Mouse (Mus musculus): ENCODE data around the gene Npcd. TPM values are rescaled to one million over a fixed set of nuclear protein-coding genes. Genes with fewer than 3 reads are reported as not detected.

Gene Npcd
- polyA plus RNA-seq, 1 experiment: not detected

DNA sequence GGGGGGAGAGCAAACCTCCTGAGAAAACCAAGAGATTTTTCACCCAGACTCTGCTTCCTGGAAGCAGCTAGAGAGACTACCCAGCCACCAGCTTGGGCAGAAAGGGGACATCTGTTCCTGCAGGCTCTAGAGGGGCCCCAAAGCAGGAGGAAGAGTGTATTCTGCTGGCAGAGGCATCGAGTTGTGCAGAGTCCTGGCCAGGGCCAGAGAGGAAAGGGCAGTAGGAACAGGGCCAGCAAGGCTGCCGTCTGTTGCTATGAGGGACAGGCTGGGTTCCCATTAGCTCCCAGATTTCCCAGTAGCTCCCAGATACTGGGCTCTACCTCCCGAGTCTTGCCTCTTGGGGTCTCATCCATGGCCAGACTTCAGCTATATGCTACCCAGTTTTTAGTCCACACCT, 24.0 kb downstream of the Npcd start:
- no peak overlapping the region for H3K4me3 ChIP-seq (ENCODE audit: insufficient read depth, poor library complexity, severe bottlenecking)
- H3K36me3 ChIP-seq (ENCODE audit: control insufficient read depth, insufficient read depth): no peaks in the 10 kb centered on the region
- TF ChIP-seq USF1 (IDR thresholded peaks at IDR 0.05; ENCODE audit: low read depth) (no peak), CTCF (IDR thresholded peaks at IDR 0.05; ENCODE audit: control insufficient read depth, insufficient read depth, insufficient read length) (no peak), MYOG (IDR thresholded peaks at IDR 0.05; ENCODE audit: control insufficient read depth, extremely low read depth, insufficient read length) (no peak), MAX (IDR thresholded peaks at IDR 0.05) (no peak), FOSL1 (IDR thresholded peaks at IDR 0.05; ENCODE audit: insufficient read depth, low read length, poor library complexity, severe bottlenecking) (no peak), MYOD1 (IDR thresholded peaks at IDR 0.05; ENCODE audit: control insufficient read depth, insufficient read length, low read depth) (no peak), CEBPB (IDR thresholded peaks at IDR 0.05; ENCODE audit: low read depth) (no peak)
- no peaks in the 10 kb centered on the region for H3K79me2 ChIP-seq (ENCODE audit: control insufficient read depth, insufficient read depth)
- no peak overlapping the region for H3ac ChIP-seq (ENCODE audit: control insufficient read depth, insufficient read length, low read depth)
- no peaks in the 10 kb centered on the region for H3K27me3 ChIP-seq (ENCODE audit: control insufficient read depth, insufficient read depth, insufficient read length)
- no peaks in the 10 kb centered on the region for H3K79me3 ChIP-seq (ENCODE audit: low read depth)

DNA sequence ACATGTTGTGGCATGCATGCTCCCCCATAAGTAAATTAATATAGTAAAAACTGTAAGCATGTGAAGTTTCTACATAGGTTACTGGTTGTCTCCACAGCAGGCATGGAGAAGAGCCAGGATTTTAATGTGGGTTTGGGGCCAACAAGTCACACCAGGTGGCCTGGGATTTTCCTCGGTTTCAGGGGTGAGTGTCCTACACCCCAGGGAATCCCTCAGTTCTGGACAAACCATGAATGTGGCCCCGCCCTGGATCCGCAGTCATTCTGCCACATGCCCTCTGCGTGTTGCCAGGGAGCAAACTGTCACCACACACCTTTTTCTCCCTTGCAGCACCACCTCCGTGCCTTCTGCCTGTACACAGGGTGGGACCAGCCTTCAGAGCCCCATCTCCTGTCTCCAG, 25.4 kb downstream of the Npcd start:
- no peaks in the 10 kb centered on the region for H3K27me3 ChIP-seq (ENCODE audit: control insufficient read depth, insufficient read depth, insufficient read length)
- TF ChIP-seq CEBPB (IDR thresholded peaks at IDR 0.05; ENCODE audit: low read depth) (no peak), USF1 (IDR thresholded peaks at IDR 0.05; ENCODE audit: low read depth) (no peak), FOSL1 (IDR thresholded peaks at IDR 0.05; ENCODE audit: insufficient read depth, low read length, poor library complexity, severe bottlenecking) (no peak), MYOG (IDR thresholded peaks at IDR 0.05; ENCODE audit: control insufficient read depth, extremely low read depth, insufficient read length) (no peak), MAX (IDR thresholded peaks at IDR 0.05) (no peak), CTCF (IDR thresholded peaks at IDR 0.05; ENCODE audit: control insufficient read depth, insufficient read depth, insufficient read length) (no peak), MYOD1 (IDR thresholded peaks at IDR 0.05; ENCODE audit: control insufficient read depth, insufficient read length, low read depth) (no peak)

DNA sequence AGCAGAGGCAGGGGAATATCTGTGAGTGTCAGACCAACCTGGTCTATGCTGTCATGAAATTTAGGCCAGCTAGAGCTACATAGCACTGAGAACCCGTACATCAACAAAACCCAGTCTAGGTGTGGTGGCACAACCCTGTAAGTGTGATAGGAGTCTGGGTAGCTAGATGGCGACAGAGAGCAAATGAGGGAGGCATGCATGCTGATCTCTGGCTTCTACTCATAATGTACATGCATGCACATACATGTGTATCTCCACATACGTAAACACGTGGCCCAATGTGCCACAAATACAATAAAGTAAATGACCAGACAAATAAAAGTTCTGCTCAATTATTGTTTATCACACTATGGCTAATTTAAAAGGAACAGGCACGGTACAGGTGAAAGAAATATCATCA, 25.9 kb downstream of the Npcd start:
- TF ChIP-seq CTCF (IDR thresholded peaks at IDR 0.05; ENCODE audit: control insufficient read depth, insufficient read depth, insufficient read length) (peak; percentile 83), USF1 (IDR thresholded peaks at IDR 0.05; ENCODE audit: low read depth) (no peak), MAX (IDR thresholded peaks at IDR 0.05) (peak; percentile 63)
- Histone ChIP-seq H3K79me2 (ENCODE audit: control insufficient read depth, insufficient read depth) (peaks cover 10% of the 10 kb centered on the region), H3K36me3 (ENCODE audit: control insufficient read depth, insufficient read depth) (no peaks in the 10 kb centered on the region), H3K79me3 (ENCODE audit: low read depth) (no peaks in the 10 kb centered on the region), H3K4me3 (ENCODE audit: insufficient read depth, poor library complexity, severe bottlenecking) (no peak overlapping the region), H3ac (ENCODE audit: control insufficient read depth, insufficient read length, low read depth) (no peak overlapping the region), H3K27me3 (ENCODE audit: control insufficient read depth, insufficient read depth, insufficient read length) (no peaks in the 10 kb centered on the region)

More for the DNA sequence above, 25.4 kb downstream of the Npcd start:
- Histone ChIP-seq H3ac (ENCODE audit: control insufficient read depth, insufficient read length, low read depth) (no peak overlapping the region), H3K36me3 (ENCODE audit: control insufficient read depth, insufficient read depth) (no peaks in the 10 kb centered on the region), H3K79me2 (ENCODE audit: control insufficient read depth, insufficient read depth) (peaks cover 4% of the 10 kb centered on the region), H3K4me3 (ENCODE audit: insufficient read depth, poor library complexity, severe bottlenecking) (no peak overlapping the region), H3K79me3 (ENCODE audit: low read depth) (no peaks in the 10 kb centered on the region)

DNA sequence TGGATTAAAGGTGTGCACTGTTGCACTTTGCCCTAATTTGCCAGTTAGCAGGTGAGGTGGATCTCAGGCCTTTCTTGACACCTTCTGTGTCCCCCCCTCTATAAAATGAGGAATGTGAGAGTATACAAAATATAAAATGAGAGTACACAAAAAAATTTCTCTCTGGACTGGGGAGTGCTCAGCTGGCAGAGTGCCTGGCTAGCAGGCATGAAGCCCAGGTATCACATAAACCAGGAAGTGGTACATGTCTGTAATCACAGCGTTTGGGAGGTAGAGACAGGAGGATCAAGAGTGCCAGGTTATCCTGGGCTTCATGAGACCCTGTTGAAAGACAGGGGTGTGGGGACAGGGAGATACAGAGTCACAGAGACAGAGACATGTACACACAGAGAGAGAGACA, 27.0 kb downstream of the Npcd start:
- no peak for TF ChIP-seq USF1 (IDR thresholded peaks at IDR 0.05; ENCODE audit: low read depth)
- no peak for TF ChIP-seq MAX (IDR thresholded peaks at IDR 0.05)
- TF ChIP-seq FOSL1 (IDR thresholded peaks at IDR 0.05; ENCODE audit: insufficient read depth, low read length, poor library complexity, severe bottlenecking): no peak
- TF ChIP-seq CTCF (IDR thresholded peaks at IDR 0.05; ENCODE audit: control insufficient read depth, insufficient read depth, insufficient read length): no peak
- TF ChIP-seq MYOG (IDR thresholded peaks at IDR 0.05; ENCODE audit: control insufficient read depth, extremely low read depth, insufficient read length): no peak
- no peak for TF ChIP-seq MYOD1 (IDR thresholded peaks at IDR 0.05; ENCODE audit: control insufficient read depth, insufficient read length, low read depth)
- TF ChIP-seq CEBPB (IDR thresholded peaks at IDR 0.05; ENCODE audit: low read depth): no peak
- no peaks in the 10 kb centered on the region for H3K27me3 ChIP-seq (ENCODE audit: control insufficient read depth, insufficient read depth, insufficient read length)
- H3K79me3 ChIP-seq (ENCODE audit: low read depth): no peaks in the 10 kb centered on the region

DNA sequence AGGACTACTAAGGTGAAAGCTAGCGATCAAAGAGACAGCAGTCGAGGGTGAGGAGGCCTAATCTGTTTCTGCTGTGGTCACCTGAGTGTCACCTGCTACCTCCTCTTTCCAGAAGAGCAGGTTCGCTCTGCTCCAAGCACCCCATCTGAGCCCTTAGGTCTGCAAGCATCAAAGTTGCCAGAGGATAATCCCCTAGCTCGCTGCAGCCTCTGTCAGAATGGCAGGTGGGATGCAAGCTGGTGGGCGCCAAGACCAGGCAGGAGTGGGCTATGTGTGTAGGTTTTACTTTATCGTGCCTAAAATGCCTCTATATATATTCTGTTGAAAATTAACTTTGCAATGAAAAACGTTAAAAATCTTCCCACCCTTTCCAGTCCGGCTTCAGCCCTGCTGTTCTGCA, 28.8 kb downstream of the Npcd start:
- H3K36me3 ChIP-seq (ENCODE audit: control insufficient read depth, insufficient read depth): no peaks in the 10 kb centered on the region
- H3K79me3 ChIP-seq (ENCODE audit: low read depth): no peaks in the 10 kb centered on the region
- no peaks in the 10 kb centered on the region for H3K27me3 ChIP-seq (ENCODE audit: control insufficient read depth, insufficient read depth, insufficient read length)
- no peak for TF ChIP-seq CEBPB (IDR thresholded peaks at IDR 0.05; ENCODE audit: low read depth)
- TF ChIP-seq MAX (IDR thresholded peaks at IDR 0.05): no peak
- no peak for TF ChIP-seq FOSL1 (IDR thresholded peaks at IDR 0.05; ENCODE audit: insufficient read depth, low read length, poor library complexity, severe bottlenecking)
- no peak for TF ChIP-seq USF1 (IDR thresholded peaks at IDR 0.05; ENCODE audit: low read depth)
- no peak for TF ChIP-seq CTCF (IDR thresholded peaks at IDR 0.05; ENCODE audit: control insufficient read depth, insufficient read depth, insufficient read length)
- peak overlapping the region; percentile 75 for H3ac ChIP-seq (ENCODE audit: control insufficient read depth, insufficient read length, low read depth)
- H3K4me3 ChIP-seq (ENCODE audit: insufficient read depth, poor library complexity, severe bottlenecking): no peak overlapping the region
- H3K79me2 ChIP-seq (ENCODE audit: control insufficient read depth, insufficient read depth): peaks cover 29% of the 10 kb centered on the region

More for the DNA sequence above, 27.0 kb downstream of the Npcd start:
- H3K79me2 ChIP-seq (ENCODE audit: control insufficient read depth, insufficient read depth): peaks cover 20% of the 10 kb centered on the region
- no peak overlapping the region for H3K4me3 ChIP-seq (ENCODE audit: insufficient read depth, poor library complexity, severe bottlenecking)
- no peaks in the 10 kb centered on the region for H3K36me3 ChIP-seq (ENCODE audit: control insufficient read depth, insufficient read depth)
- H3ac ChIP-seq (ENCODE audit: control insufficient read depth, insufficient read length, low read depth): no peak overlapping the region

DNA sequence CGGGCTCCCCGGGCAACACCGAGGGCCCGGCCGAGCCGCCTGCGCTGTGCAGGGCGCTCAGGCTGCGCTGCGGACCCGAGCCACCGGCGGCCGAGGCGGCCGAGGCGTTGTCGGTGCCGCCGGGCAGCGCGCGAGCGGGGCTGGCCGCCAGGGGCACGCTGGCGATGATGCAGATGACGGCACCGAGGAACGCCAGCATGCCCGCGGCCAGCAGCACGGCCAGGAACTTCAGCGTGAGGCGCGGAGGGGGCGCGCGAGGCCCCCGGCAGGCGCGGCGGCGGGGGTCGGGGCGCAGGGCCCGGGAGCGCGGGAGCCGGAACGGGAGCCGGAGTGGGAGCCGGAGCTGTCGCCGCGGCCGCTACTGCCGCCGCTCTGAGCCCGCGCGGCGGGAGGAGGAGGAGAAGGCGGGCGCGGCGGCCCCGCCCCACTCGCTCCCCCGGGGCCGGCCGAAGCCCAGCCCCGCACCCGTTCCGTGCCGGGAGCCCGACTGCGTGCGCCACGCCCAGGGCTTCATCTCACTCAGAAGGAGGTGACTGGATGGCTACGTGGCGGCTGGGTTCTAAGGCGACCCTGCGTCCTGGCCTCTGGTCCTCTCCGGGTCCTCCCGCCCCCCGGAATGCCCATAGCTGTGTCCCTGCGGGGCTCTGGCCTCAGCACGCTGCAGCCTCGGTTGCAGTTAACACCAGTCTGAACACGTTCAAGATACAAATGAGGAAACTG, 29.5 kb downstream of the Npcd start, which contains the start of gene Nptxr:
TSS of gene Nptxr (minus strand) at position 415 of the 720 bp plus-strand sequence.
- Histone ChIP-seq H3K27me3 (ENCODE audit: control insufficient read depth, insufficient read depth, insufficient read length) (no peaks in the 10 kb centered on the region), H3ac (ENCODE audit: control insufficient read depth, insufficient read length, low read depth) (peak within 1 kb of the TSS; percentile 75), H3K79me2 (ENCODE audit: control insufficient read depth, insufficient read depth) (peaks cover 34% of the 10 kb centered on the region), H3K36me3 (ENCODE audit: control insufficient read depth, insufficient read depth) (no peaks in the 10 kb centered on the region), H3K79me3 (ENCODE audit: low read depth) (no peaks in the 10 kb centered on the region), H3K4me3 (ENCODE audit: insufficient read depth, poor library complexity, severe bottlenecking) (peak within 1 kb of the TSS; percentile 51)
- TF ChIP-seq FOSL1 (IDR thresholded peaks at IDR 0.05; ENCODE audit: insufficient read depth, low read length, poor library complexity, severe bottlenecking): no peak
- TF ChIP-seq CTCF (IDR thresholded peaks at IDR 0.05; ENCODE audit: control insufficient read depth, insufficient read depth, insufficient read length): peak; percentile 77
